Mouse (Mus musculus) layer of hippocampus, postnatal 10 days (tissue): ENCODE results near the gene Gm3526. TPM values are rescaled to one million over a fixed set of nuclear protein-coding genes. Genes with fewer than 3 reads are reported as not detected.
"Not testable (repeated sequence)": the region's sequence is repeated elsewhere in the genome, so short reads cannot be mapped to it uniquely, and the experiment has no call there.

Experiments used
- DNase-seq, 2 experiments: peaks; one replicate each; pipeline ENCODE4 v3.0.0; 2021; ENCODE audit warnings: low spot score in 2 of 2
- long read RNA-seq: library from polyadenylated mRNA; stranded (forward); transcript quantifications from one replicate; pipeline ENCODE4 v2.0.0, GENCODE M21; 2023
- total RNA-seq, 2 experiments: library from RNA; stranded (reverse); gene quantifications; 2 replicates each; pipeline ENCODE4 v1.2.3; 2021

Gm3526 gene
- not detected for total RNA-seq
- long read RNA-seq, result 0 reads

DNA sequence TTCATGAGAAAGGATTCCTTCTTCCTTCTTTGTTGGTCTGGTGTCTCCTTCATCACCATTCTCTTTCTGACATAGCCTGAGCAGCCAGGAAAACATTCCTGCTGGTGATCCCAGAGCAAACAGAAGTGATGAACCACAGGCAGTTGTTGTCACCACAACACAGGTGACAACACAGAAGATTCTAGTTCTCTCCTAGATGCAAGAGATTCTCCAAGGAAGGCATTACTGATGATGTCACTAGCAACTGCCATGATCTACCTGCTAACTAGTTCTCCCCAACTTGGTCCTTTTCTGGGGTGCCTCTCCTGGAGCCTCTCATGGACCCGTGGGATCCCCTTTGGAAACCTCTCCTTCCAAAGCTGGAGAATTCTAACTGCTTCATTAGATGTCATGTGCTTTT is at the start of gene Gm3526:
Gene Gm3526, minus strand, starts transcription at position 101 of the 400 bp plus-strand sequence.
- DNase-seq, result not testable (repeated sequence)

Other genes starting within 250 kb of the Gm3526 start
- gene Gm3298, start 244.7 kb downstream of the Gm3526 start, total RNA-seq, result not detected
- not detected for gene 4930555G01Rik, start 210.0 kb downstream of the Gm3526 start, total RNA-seq
- gene Gm8281, start 189.5 kb downstream of the Gm3526 start, total RNA-seq, result 1 to 10 TPM; 4.8 to 5.2 TPM
- gene Gm8279, start 129.1 kb downstream of the Gm3526 start, total RNA-seq, result not detected
- not detected for gene Gm3317, start 96.0 kb downstream of the Gm3526 start, total RNA-seq
- gene Gm8271, start 74.8 kb downstream of the Gm3526 start, total RNA-seq, result not detected
- gene Gm3542, start 74.3 kb upstream of the Gm3526 start, total RNA-seq, result not detected
- not detected for gene Gm3500, start 128.5 kb upstream of the Gm3526 start, total RNA-seq
- gene Gm3194, start 194.9 kb upstream of the Gm3526 start, total RNA-seq, result 1 to 10 TPM; 7.2 to 7.7 TPM
- not detected for gene Gm8246, start 217.2 kb upstream of the Gm3526 start, total RNA-seq
- gene Gm3187, start 223.6 kb upstream of the Gm3526 start, total RNA-seq, result not detected
- 1 to 10 TPM; 3.9 to 4.1 TPM for gene Gm3488, start 241.1 kb upstream of the Gm3526 start, total RNA-seq